Mouse (Mus musculus): Measurements from ENCODE around the gene Gcfc2. TPM values are rescaled to one million over a fixed set of nuclear protein-coding genes. Genes with fewer than 3 reads are reported as not detected.

The Gcfc2 gene
- polyA plus RNA-seq, 1 experiment = 0.22 TPM

DNA sequence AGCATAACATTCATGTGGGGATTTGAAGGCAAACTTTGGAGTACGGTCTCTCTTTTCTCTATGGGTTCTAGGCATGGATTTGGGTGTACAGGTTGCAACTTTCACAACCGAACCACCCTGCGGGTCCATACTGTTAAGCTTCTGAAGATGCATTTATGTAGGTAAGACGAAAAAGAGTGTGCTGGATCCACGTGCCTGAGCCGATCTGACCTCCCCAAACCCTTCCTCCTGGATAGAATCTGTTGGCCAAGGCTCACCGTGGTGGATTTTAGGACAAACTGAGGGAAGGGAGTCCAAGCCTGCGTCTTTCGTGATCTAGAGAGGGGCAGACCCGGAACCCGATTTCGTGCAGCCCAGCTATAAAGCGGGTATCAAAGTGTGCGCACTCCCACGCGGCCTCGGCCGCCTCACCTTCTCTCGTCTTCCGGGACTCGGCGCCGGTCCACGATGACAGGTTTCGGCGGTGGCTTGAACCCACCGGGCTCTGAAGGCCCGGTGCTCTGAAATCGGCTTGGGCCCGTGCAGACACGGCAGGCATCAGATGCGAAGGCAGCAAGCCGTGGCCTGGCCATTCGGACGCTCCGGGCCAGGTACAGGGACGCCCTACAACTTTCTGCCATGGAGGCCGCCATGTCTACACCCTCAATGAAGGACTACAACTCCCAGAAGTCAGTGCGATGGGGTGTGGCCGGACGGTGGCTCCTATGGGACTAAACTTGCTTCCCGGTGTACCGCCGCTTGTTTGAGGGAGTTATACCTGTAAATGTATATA, 42.0 kb downstream of the Gcfc2 start, which contains the start of gene Mrpl19:
Mrpl19 (minus strand) TSS at position 663 of the 772 bp plus-strand sequence.
- Histone ChIP-seq H3K4me1 (ENCODE audit: control insufficient read depth) (peaks cover 16% of the 10 kb centered on the region), H3K36me3 (ENCODE audit: control insufficient read depth) (peaks cover 31% of the 10 kb centered on the region), H3K9me3 (ENCODE audit: control insufficient read depth, low read length) (no peaks in the 10 kb centered on the region), H3K27me3 (ENCODE audit: control insufficient read depth) (no peaks in the 10 kb centered on the region), H3K4me3 (replicated peaks) (peak within 1 kb of the TSS; percentile 86)
- TF ChIP-seq GATA1 (IDR thresholded peaks at IDR 0.05; ENCODE audit: low read length) = no peak

DNA sequence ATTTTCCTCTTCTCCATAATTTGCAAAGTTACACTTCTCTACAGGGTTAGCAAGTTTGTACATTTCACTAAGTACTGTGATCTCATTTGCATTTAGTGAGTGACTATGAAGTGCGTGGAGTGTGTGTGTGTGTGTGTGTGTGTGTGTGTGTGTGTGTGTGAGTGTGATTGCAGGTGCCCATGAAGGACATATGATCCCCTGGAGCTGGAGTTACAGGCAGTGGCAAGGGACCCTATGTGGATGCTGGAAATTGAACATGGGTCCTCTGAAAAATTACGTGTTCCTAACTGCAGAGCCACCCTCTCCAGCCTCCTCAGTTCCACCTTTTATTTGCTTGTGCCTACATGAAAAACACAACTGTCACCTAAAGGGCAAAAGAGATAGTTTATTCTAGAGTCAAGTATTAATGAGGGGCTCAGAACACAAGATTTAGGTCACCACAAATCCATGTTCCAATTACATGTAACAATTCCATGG, 42.6 kb downstream of the Gcfc2 start:
- peak overlapping the region; percentile 86 for H3K4me3 ChIP-seq (replicated peaks)
- H3K36me3 ChIP-seq (ENCODE audit: control insufficient read depth) = peaks cover 25% of the 10 kb centered on the region
- no peaks in the 10 kb centered on the region for H3K9me3 ChIP-seq (ENCODE audit: control insufficient read depth, low read length)
- TF ChIP-seq TAL1 (IDR thresholded peaks at IDR 0.05; ENCODE audit: low read length) (no peak), GATA1 (IDR thresholded peaks at IDR 0.05; ENCODE audit: low read length) (no peak)
- H3K27me3 ChIP-seq (ENCODE audit: control insufficient read depth) = no peaks in the 10 kb centered on the region
- peaks cover 16% of the 10 kb centered on the region for H3K4me1 ChIP-seq (ENCODE audit: control insufficient read depth)

DNA sequence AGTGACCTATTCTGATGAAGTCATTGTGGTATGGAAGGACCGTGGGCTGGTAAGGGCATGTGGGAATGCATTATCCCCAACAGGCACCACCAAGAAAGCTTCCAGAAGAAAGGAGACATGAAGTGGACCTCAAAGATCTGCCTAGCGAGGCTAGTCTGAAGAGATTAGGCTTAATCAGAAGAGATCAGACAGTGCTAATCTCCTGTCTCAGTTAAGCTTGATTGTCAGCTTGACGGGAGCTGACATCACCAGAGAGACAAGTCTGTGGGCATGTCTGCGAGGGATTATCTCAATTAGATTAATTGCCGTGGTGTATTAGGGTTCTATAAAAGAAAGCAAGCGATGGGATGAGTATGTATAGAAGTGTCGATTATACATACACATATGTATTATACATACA, 47.7 kb downstream of the Gcfc2 start:
- no peak overlapping the region for H3K4me3 ChIP-seq (replicated peaks)
- no peaks in the 10 kb centered on the region for H3K27me3 ChIP-seq (ENCODE audit: control insufficient read depth)
- TF ChIP-seq GATA1 (IDR thresholded peaks at IDR 0.05; ENCODE audit: low read length) (no peak), TAL1 (IDR thresholded peaks at IDR 0.05; ENCODE audit: low read length) (no peak)
- H3K36me3 ChIP-seq (ENCODE audit: control insufficient read depth) = no peaks in the 10 kb centered on the region
- peaks cover under 1% of the 10 kb centered on the region; the same call in 1 of the 2 replicates for H3K4me1 ChIP-seq (ENCODE audit: control insufficient read depth)
- H3K9me3 ChIP-seq (ENCODE audit: control insufficient read depth, low read length) = no peaks in the 10 kb centered on the region

DNA sequence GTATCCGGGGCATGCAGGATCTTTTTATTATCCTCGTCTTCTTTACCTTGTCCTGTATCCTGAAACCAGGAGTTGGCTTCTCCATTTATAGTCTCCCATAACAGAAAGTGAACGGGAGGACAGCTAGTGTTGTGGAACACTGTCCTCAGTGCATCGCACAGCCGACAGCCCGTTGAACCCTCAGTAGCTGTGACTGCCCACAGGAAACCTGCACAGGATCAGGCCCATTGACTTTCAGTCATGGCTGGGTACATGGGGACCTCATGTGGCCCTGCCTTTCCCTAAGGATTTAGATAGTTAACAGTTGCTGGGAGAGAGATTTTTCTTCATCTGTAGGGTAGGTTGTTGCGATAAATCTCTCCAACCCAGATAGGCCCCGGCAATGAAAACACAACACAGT, 49.1 kb downstream of the Gcfc2 start:
- no peaks in the 10 kb centered on the region for H3K9me3 ChIP-seq (ENCODE audit: control insufficient read depth, low read length)
- H3K4me3 ChIP-seq (replicated peaks) = no peak overlapping the region
- no peak for TF ChIP-seq TAL1 (IDR thresholded peaks at IDR 0.05; ENCODE audit: low read length)
- no peak for TF ChIP-seq GATA1 (IDR thresholded peaks at IDR 0.05; ENCODE audit: low read length)
- no peaks in the 10 kb centered on the region for H3K4me1 ChIP-seq (ENCODE audit: control insufficient read depth)
- no peaks in the 10 kb centered on the region for H3K36me3 ChIP-seq (ENCODE audit: control insufficient read depth)
- H3K27me3 ChIP-seq (ENCODE audit: control insufficient read depth) = no peaks in the 10 kb centered on the region

DNA sequence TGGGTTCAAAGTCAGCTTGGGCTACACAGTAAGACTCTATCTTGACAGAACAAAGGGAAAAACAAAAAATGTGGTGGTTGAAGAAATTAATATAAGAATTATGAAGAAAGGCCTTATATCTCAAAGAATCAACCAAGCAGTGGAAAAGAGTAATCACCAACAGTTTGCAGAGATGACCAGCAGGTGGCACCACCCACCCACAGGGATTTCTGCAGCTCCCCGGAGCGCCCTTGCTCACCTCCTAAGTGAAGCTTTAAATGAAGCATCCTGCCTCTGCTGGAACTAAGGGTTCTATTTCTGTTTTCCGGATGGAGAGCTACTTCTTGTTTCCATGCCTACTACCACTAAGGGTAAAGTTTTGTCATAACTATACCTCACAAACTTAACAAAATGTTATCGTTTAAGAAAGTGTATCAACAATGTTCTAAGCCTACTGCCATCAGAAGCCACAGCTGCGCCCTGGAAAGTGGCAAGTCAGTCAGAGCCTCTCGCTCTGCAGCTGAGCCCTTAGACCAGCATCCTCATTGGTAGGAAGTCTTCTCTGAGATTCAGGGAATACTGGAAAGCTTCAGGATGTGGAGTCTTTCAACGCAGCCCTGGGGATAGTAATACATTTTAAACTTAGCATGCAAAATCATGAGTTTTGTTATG, 52.6 kb downstream of the Gcfc2 start:
- no peaks in the 10 kb centered on the region for H3K36me3 ChIP-seq (ENCODE audit: control insufficient read depth)
- H3K27me3 ChIP-seq (ENCODE audit: control insufficient read depth) = no peaks in the 10 kb centered on the region
- no peaks in the 10 kb centered on the region for H3K9me3 ChIP-seq (ENCODE audit: control insufficient read depth, low read length)
- TF ChIP-seq TAL1 (IDR thresholded peaks at IDR 0.05; ENCODE audit: low read length) (no peak), GATA1 (IDR thresholded peaks at IDR 0.05; ENCODE audit: low read length) (no peak)
- H3K4me1 ChIP-seq (ENCODE audit: control insufficient read depth) = no peaks in the 10 kb centered on the region
- no peak overlapping the region for H3K4me3 ChIP-seq (replicated peaks)

DNA sequence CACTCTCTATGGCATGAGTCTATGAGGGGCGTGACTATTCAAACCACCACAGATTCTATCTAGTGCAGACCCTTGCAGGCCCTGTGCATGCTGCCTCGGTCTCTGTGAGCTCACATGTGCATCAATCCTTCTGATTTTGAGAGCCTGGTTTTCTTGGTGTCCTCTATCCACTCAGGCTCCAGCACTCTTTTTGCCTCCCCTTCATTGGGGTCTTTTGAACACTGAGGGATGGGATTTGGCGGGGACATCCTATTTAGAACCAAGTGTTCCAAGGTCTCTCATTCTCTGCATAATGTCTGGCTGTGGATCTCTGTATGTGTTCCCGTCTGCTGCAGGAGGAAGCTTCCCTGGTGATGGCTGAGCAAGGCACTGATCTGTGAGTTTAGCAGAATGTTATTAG, 55.8 kb downstream of the Gcfc2 start:
- no peaks in the 10 kb centered on the region for H3K36me3 ChIP-seq (ENCODE audit: control insufficient read depth)
- H3K4me3 ChIP-seq (replicated peaks) = no peak overlapping the region
- H3K9me3 ChIP-seq (ENCODE audit: control insufficient read depth, low read length) = no peaks in the 10 kb centered on the region
- TF ChIP-seq TAL1 (IDR thresholded peaks at IDR 0.05; ENCODE audit: low read length) (no peak), GATA1 (IDR thresholded peaks at IDR 0.05; ENCODE audit: low read length) (no peak)
- no peaks in the 10 kb centered on the region for H3K4me1 ChIP-seq (ENCODE audit: control insufficient read depth)
- no peaks in the 10 kb centered on the region for H3K27me3 ChIP-seq (ENCODE audit: control insufficient read depth)

DNA sequence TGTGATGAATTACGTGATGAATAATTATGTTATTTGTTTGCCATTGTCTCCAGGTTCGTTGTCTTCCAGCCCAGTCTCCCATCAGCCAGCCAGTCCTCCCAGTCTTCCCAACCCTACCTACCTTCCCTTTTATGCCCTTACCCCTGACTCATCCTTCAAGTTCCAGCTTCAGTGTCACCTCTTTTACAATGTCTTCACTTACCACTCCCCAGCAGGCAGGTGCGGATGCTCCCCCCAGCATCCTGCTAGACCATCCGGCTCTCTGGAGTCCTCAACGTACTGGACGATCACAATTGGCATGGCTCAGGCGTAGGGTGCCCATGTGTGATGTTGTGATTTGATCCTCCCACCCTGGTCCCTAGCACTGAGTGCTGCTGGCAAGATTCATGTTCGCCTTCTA, 62.7 kb downstream of the Gcfc2 start:
- H3K27me3 ChIP-seq (ENCODE audit: control insufficient read depth) = no peaks in the 10 kb centered on the region
- no peaks in the 10 kb centered on the region for H3K36me3 ChIP-seq (ENCODE audit: control insufficient read depth)
- H3K4me1 ChIP-seq (ENCODE audit: control insufficient read depth) = no peaks in the 10 kb centered on the region
- H3K4me3 ChIP-seq (replicated peaks) = no peak overlapping the region
- TF ChIP-seq TAL1 (IDR thresholded peaks at IDR 0.05; ENCODE audit: low read length) (no peak), GATA1 (IDR thresholded peaks at IDR 0.05; ENCODE audit: low read length) (no peak)
- H3K9me3 ChIP-seq (ENCODE audit: control insufficient read depth, low read length) = no peaks in the 10 kb centered on the region

DNA sequence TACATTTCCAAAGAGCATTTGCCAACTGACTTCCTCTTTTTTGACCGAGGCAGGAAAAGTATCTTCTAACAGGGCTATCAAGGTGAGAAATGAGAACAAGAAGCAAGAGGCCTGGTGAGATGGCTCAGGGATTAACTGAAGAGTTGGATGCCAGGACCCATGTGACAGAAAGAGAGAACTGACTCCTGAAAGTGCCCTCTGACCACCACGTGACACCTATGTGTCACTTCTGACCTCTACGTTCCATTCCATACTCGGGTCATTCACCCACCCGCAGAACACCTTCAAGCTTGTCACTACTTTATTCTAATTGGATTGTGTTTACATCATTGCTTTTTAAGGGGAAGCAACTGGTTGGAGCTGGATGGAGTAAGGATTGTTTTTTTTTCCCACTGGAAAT, 63.1 kb downstream of the Gcfc2 start:
- no peaks in the 10 kb centered on the region for H3K4me1 ChIP-seq (ENCODE audit: control insufficient read depth)
- no peak for TF ChIP-seq GATA1 (IDR thresholded peaks at IDR 0.05; ENCODE audit: low read length)
- no peak for TF ChIP-seq TAL1 (IDR thresholded peaks at IDR 0.05; ENCODE audit: low read length)
- no peaks in the 10 kb centered on the region for H3K36me3 ChIP-seq (ENCODE audit: control insufficient read depth)
- H3K27me3 ChIP-seq (ENCODE audit: control insufficient read depth) = no peaks in the 10 kb centered on the region
- no peaks in the 10 kb centered on the region for H3K9me3 ChIP-seq (ENCODE audit: control insufficient read depth, low read length)
- H3K4me3 ChIP-seq (replicated peaks) = no peak overlapping the region

DNA sequence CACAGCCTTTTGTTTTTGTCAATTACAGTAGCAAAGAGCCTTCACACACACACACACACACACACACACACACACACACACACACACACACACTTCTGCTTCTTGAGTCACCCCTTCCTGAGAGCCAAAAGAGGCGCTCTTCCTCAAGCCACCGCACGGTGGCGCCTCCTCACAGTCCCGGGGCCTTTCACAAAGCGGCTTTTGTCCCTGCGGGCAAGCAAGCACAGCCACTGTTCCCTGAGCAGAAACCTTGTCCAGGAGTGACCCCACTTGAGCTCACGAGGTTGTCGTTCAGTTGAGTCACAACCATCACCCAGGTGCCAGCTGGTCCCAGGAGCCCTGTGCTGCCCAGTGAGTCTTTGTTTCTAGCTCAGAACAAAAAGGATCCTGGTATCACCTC, 63.5 kb downstream of the Gcfc2 start:
- no peaks in the 10 kb centered on the region for H3K27me3 ChIP-seq (ENCODE audit: control insufficient read depth)
- no peak for TF ChIP-seq TAL1 (IDR thresholded peaks at IDR 0.05; ENCODE audit: low read length)
- TF ChIP-seq GATA1 (IDR thresholded peaks at IDR 0.05; ENCODE audit: low read length) = no peak
- H3K4me3 ChIP-seq (replicated peaks) = no peak overlapping the region
- H3K36me3 ChIP-seq (ENCODE audit: control insufficient read depth) = no peaks in the 10 kb centered on the region
- H3K9me3 ChIP-seq (ENCODE audit: control insufficient read depth, low read length) = no peaks in the 10 kb centered on the region
- H3K4me1 ChIP-seq (ENCODE audit: control insufficient read depth) = no peaks in the 10 kb centered on the region

Measured in erythroblast, embryonic 14.5 days (primary cell).